Mouse (Mus musculus) intestine, embryonic 16.5 days (tissue): ENCODE results near the gene Brsk1. TPM values are rescaled to one million over a fixed set of nuclear protein-coding genes. Genes with fewer than 3 reads are reported as not detected.

Experiments used
- ATAC-seq: fragments of 200-750 bp; cut with Nextera tagmentation; 2 replicates; pipeline ENCODE4 v1.8.0; 2017; ENCODE audit warnings: moderate TSS enrichment, moderate library complexity
- H3K27ac ChIP-seq: fragments of 300-500 bp; sonication (generic); 2 replicates; pipeline ENCODE4 v1.5.1; 2014; ENCODE audit warnings: mild to moderate bottlenecking, low read length
- H3K27me3 ChIP-seq: fragments of 300-500 bp; sonication (generic); replicated peaks from 2 replicates; pipeline ENCODE4 v1.6.1; 2014; ENCODE audit warnings: low read length, control low read depth, mixed read lengths; ENCODE audit not compliant: control insufficient read depth, insufficient read depth
- H3K36me3 ChIP-seq: fragments of 300-500 bp; sonication (generic); 2 replicates; pipeline ENCODE4 v1.6.1; 2014; ENCODE audit warnings: low read length, control low read depth; ENCODE audit not compliant: control insufficient read depth, insufficient read depth
- H3K4me1 ChIP-seq: fragments of 300-500 bp; sonication (generic); 2 replicates; pipeline ENCODE4 v1.6.1; 2014; ENCODE audit warnings: low read length, control low read depth, mixed read lengths; ENCODE audit not compliant: control insufficient read depth, insufficient read depth
- H3K4me2 ChIP-seq: fragments of 300-500 bp; sonication (generic); 2 replicates; pipeline ENCODE4 v1.6.1; 2014; ENCODE audit warnings: low read depth, low read length, control low read depth
- H3K4me3 ChIP-seq: fragments of 300-500 bp; sonication (generic); 2 replicates; pipeline ENCODE4 v1.5.1; 2014; ENCODE audit warnings: mild to moderate bottlenecking, low read length
- H3K9ac ChIP-seq: fragments of 300-500 bp; sonication (generic); 2 replicates; pipeline ENCODE4 v1.6.1; 2014; ENCODE audit warnings: low read depth, low read length
- H3K9me3 ChIP-seq: fragments of 300-500 bp; sonication (generic); 2 replicates; pipeline ENCODE4 v1.6.1; 2016; ENCODE audit warnings: low read length, control low read depth; ENCODE audit not compliant: control insufficient read depth
- WGBS: fragments of 180-500 bp; shearing (Covaris S2); extraction: QIAGEN DNeasy Blood & Tissue Kit; methylation state at CpG from one replicate; pipeline ENCODE4 v1.1.7; 2014; 5-methylcytosine and 5-hydroxymethylcytosine counted together
- polyA plus RNA-seq: library from polyadenylated mRNA; unstranded; fragments of >200 nt; fragmentation: Nextera tagmentation; extraction: Ambion mirVana; gene quantifications from 2 replicates; pipeline ENCODE4 v1.2.1, GENCODE M21; 2015

The Brsk1 gene
- polyA plus RNA-seq, 1 experiment from 2014 or later, result 1.4 TPM

DNA sequence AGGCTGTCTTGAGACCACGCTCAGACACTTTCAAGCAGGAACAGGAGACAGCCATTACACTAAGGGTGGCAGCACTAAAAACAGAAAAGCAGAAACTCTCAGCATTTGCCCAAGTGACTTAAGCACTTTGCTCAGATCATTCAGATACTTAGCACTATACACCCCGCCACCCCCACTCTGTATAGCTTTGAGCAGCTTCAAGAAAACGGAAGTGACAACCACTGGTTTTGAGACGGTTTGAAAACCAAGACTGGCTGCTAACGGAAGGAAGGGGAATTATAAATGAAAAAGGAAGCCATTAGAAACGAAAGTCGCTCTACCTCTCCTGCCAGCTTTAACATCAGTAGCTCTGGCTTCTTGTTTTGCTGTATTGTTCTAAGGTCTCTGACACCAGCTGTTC lies 36.6 kb upstream of the Brsk1 start:
- no peak overlapping the region for H3K4me2 ChIP-seq

DNA sequence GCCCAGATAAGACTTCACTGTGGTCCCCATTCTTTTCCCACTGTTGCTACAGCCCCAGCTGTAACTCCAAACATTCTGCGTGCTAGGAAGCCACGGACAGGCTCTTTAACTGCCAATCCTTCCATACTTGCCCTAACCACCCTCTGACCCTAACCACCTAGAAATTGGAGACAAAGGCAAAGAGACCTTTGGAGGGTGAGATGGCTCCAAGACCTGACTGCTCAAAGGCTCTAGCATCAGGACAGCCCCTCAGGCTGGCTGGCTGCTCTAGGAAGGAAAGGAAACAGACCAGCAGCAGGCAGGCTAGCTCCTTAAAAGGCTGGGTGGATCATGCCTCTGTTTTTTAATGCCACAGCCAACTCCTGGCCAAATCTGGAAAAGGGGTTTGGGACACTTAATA lies 36.2 kb upstream of the Brsk1 start:
- no peak for ATAC-seq
- Histone ChIP-seq H3K27ac (peak overlapping the region; percentile 46; the same call in 1 of the 2 replicates), H3K36me3 (no peaks in the 10 kb centered on the region), H3K9ac (0 out of 2 replicates have a peak overlapping the region, but pooled peaks have one; percentile 0), H3K4me1 (peaks cover 32% of the 10 kb centered on the region), H3K4me3 (no peak overlapping the region), H3K9me3 (no peaks in the 10 kb centered on the region), H3K27me3 (no peaks in the 10 kb centered on the region), H3K4me2 (no peak overlapping the region)
- 84% methylated on average over 2 of the region's 2 CpGs for WGBS

More for the DNA sequence above, 36.6 kb upstream of the Brsk1 start:
- peak overlapping the region; percentile 46; the same call in 1 of the 2 replicates for H3K27ac ChIP-seq
- peaks cover 32% of the 10 kb centered on the region for H3K4me1 ChIP-seq
- H3K4me3 ChIP-seq, result no peak overlapping the region
- 79% methylated on average over 7 of the region's 7 CpGs for WGBS
- no peaks in the 10 kb centered on the region for H3K36me3 ChIP-seq
- ATAC-seq, result no peak
- no peaks in the 10 kb centered on the region for H3K9me3 ChIP-seq
- H3K9ac ChIP-seq, result 0 out of 2 replicates have a peak overlapping the region, but pooled peaks have one; percentile 0
- H3K27me3 ChIP-seq, result no peaks in the 10 kb centered on the region

GRCm38 (mm10) chr7:4655393-4655792 lies 35.0 kb upstream of the Brsk1 start:
- no peak for ATAC-seq
- no peaks in the 10 kb centered on the region for H3K27me3 ChIP-seq
- 79% methylated on average over 4 of the region's 4 CpGs for WGBS
- no peak overlapping the region for H3K9ac ChIP-seq
- no peak overlapping the region for H3K4me2 ChIP-seq
- peaks cover 38% of the 10 kb centered on the region for H3K4me1 ChIP-seq
- H3K27ac ChIP-seq, result no peak overlapping the region
- no peaks in the 10 kb centered on the region for H3K36me3 ChIP-seq
- H3K4me3 ChIP-seq, result no peak overlapping the region
- H3K9me3 ChIP-seq, result no peaks in the 10 kb centered on the region

GRCm38 (mm10) chr7:4655916-4656315 lies 34.5 kb upstream of the Brsk1 start:
- H3K9ac ChIP-seq, result no peak overlapping the region
- WGBS, result 93% methylated on average over 1 of the region's 1 CpGs
- no peak overlapping the region for H3K4me2 ChIP-seq

GRCm38 (mm10) chr7:4656818-4657217 lies 33.6 kb upstream of the Brsk1 start:
- peak overlapping the region; percentile 92 for H3K4me2 ChIP-seq
- H3K27me3 ChIP-seq, result no peaks in the 10 kb centered on the region
- ATAC-seq, result no peak
- no peak overlapping the region for H3K27ac ChIP-seq
- no peaks in the 10 kb centered on the region for H3K36me3 ChIP-seq
- H3K4me3 ChIP-seq, result peak overlapping the region; percentile 81; the same call in 1 of the 2 replicates
- peaks cover 38% of the 10 kb centered on the region for H3K4me1 ChIP-seq
- 39% methylated on average over 1 of the region's 1 CpGs for WGBS
- 0 out of 2 replicates have a peak overlapping the region, but pooled peaks have one; percentile 94 for H3K9ac ChIP-seq
- H3K9me3 ChIP-seq, result no peaks in the 10 kb centered on the region

More at GRCm38 (mm10) chr7:4655916-4656315, 34.5 kb upstream of the Brsk1 start:
- Histone ChIP-seq H3K4me1 (peaks cover 38% of the 10 kb centered on the region), H3K27ac (no peak overlapping the region), H3K27me3 (no peaks in the 10 kb centered on the region), H3K36me3 (no peaks in the 10 kb centered on the region), H3K4me3 (no peak overlapping the region), H3K9me3 (no peaks in the 10 kb centered on the region)
- ATAC-seq, result no peak

DNA sequence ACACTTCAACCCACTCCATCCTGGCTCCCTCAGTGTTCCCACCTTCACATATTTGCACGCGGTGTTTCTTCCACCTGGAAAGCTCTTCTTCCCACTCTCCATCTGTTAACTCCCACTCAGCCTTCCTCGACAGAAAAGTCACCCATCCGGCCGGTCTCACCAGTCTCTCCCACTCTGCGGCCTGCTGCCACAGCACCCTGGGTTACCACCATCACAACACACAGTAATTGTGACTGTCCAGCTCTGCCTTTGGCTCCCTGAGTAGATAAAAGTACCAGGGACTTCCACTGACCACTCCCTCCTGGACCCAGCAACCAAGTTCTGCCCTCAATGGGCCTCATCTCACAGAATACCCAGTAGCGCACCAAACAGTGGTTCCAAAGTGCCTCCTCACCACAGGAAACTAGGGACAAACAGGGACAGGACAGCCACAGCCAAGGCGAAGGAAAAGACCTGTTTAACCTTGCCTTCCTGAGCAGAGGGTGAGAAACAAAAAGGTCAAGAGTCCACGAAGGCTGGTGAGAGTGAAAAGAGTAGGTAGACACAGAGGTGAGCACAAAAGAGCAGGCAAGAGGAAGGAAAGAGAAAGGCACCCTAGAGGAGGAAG lies 32.8 kb upstream of the Brsk1 start:
- Histone ChIP-seq H3K27ac (peak overlapping the region; percentile 95), H3K4me2 (peak overlapping the region; percentile 92), H3K36me3 (no peaks in the 10 kb centered on the region), H3K4me1 (peaks cover 37% of the 10 kb centered on the region), H3K9ac (peak overlapping the region; percentile 94), H3K27me3 (no peaks in the 10 kb centered on the region), H3K9me3 (no peaks in the 10 kb centered on the region), H3K4me3 (peak overlapping the region; percentile 81)
- ATAC-seq, result peak; percentile 6
- 31% methylated on average over 9 of the region's 9 CpGs for whole genome bisulfite sequencing

DNA sequence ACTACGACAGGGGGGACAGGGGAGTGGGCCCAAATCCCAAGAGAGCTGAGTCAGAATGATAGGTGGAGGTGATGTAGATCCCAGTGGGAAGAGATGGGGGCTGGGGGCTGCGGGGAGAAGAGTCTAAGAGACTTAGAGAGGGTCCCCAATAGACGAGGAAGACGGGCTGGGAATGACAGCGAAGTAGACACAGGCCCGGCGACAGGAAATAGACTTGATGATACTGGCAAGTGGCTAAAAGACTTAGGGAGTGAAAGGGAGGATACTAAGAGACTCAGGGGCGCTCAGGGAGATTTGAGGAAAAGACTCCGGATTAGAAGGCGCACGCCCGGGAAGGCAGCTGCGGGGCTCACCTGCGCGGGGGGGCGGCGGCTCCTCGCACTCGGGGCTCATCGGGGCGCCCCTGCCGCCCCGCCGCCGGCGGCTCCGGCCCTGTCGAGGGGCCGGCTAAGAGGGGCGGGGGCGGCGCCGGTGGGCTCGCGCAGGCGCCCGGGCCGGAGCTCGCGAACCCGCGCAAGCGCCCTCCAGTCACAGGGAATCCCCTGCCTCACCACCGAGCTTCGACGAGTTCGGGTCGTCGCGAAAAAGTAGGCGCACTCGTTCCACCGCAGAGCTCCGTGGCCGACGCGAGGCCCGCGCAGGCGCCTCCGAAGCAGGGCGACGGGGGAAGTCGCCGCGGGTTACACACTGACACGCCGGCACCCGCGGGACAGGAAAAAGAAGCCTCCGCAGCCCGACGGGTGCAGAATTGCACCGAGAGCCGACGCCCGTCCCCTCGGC lies 32.1 kb upstream of the Brsk1 start:
- peak overlapping the region; percentile 92 for H3K4me2 ChIP-seq
- peaks cover 35% of the 10 kb centered on the region for H3K4me1 ChIP-seq
- peak overlapping the region; percentile 94 for H3K9ac ChIP-seq
- H3K27ac ChIP-seq, result peak overlapping the region; percentile 95
- under 1% methylated on average over 78 of the region's 78 CpGs for WGBS
- no peaks in the 10 kb centered on the region for H3K36me3 ChIP-seq
- ATAC-seq, result peak; percentile 66
- no peaks in the 10 kb centered on the region for H3K9me3 ChIP-seq
- no peaks in the 10 kb centered on the region for H3K27me3 ChIP-seq
- H3K4me3 ChIP-seq, result peak overlapping the region; percentile 81

DNA sequence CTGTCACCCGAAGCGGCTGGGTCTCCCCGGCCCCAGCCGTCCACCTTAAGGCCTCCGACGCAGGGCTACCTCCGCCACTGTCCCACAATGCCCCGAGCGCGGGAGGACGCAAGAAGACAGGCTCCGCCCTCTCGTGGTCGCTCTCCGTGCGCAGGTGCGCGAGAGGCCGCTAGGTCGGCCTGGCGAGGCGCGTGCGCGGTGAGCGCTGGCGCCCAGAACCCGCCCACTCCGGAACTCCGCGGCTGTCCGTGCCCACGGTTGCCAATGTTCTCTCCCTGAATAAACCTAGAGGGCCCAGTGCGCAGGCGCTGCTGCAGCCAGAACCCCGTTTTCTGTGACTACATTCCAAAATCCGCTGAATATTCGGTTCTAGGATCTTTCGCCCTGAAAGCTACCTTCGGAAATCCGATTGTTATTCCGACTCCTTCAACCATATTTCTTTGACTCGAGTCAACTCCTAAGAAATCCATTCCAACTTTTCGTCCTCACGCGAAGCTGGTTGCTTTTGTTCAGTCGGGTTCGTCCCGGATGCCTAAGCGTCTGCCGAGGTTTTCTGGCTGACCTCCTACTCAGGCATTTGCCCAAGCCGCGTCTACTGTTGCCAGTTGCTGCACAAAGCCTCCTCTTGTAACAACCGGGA lies 31.4 kb upstream of the Brsk1 start, which contains the start of gene Ppp6r1:
Ppp6r1 (minus strand) TSS at position 108 of the 640 bp plus-strand sequence.
- H3K9ac ChIP-seq, result peak within 1 kb of the TSS; percentile 94
- no peaks in the 10 kb centered on the region for H3K27me3 ChIP-seq
- no peaks in the 10 kb centered on the region for H3K36me3 ChIP-seq
- H3K4me2 ChIP-seq, result peak within 1 kb of the TSS; percentile 92
- peak within 1 kb of the TSS; percentile 81 for H3K4me3 ChIP-seq
- peak within 1 kb of the TSS; percentile 95 for H3K27ac ChIP-seq
- peak; percentile 98 for ATAC-seq
- H3K9me3 ChIP-seq, result no peaks in the 10 kb centered on the region
- under 1% methylated on average over 54 of the region's 54 CpGs for WGBS
- peaks cover 29% of the 10 kb centered on the region for H3K4me1 ChIP-seq

DNA sequence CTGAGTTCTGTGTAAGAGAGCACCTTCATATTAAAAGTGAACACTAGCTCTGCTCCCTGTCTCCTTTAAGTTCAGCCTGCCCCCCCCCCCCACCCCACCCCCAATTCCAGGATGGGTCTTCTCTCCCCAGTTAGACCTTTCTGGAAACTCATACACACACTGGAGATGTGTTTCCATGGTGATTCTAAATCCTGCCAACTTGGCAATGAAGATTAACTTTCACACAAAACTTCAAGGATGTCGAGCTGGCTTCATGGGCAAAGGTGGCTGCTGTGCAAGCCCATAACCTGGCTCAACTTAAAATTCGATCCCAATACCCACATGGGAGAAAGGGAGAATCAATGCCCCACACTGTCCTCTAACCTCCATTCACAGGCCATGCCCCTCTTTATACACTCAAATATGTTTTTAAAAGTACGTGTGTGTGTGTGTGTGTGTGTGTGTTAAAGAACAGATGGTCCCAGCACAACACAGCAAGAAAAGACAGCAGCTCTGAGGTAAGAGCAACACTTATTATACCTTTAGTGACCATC lies 30.4 kb upstream of the Brsk1 start:
- WGBS, result 62% methylated on average over 3 of the region's 3 CpGs
- H3K27ac ChIP-seq, result 0 out of 2 replicates have a peak overlapping the region, but pooled peaks have one; percentile 95
- ATAC-seq, result no peak
- no peaks in the 10 kb centered on the region for H3K27me3 ChIP-seq
- H3K36me3 ChIP-seq, result no peaks in the 10 kb centered on the region
- peaks cover 23% of the 10 kb centered on the region for H3K4me1 ChIP-seq
- H3K9me3 ChIP-seq, result no peaks in the 10 kb centered on the region
- H3K4me2 ChIP-seq, result peak overlapping the region; percentile 92
- peak overlapping the region; percentile 94; the same call in 1 of the 2 replicates for H3K9ac ChIP-seq
- no peak overlapping the region; the same call in 1 of the 2 replicates for H3K4me3 ChIP-seq
